Mouse (Mus musculus) heart, embryonic 15.5 days (tissue): Measurements from ENCODE around the gene Snw1. TPM values are rescaled to one million over a fixed set of nuclear protein-coding genes. Genes with fewer than 3 reads are reported as not detected.
"Not testable (repeated sequence)": the region's sequence is repeated elsewhere in the genome, so short reads cannot be mapped to it uniquely, and the experiment has no call there.

Source experiments
- ATAC-seq: fragments of 200-750 bp; cut with Nextera tagmentation; replicated peaks from 2 replicates; pipeline ENCODE4 v1.8.0; 2017; ENCODE audit warnings: low read depth, moderate TSS enrichment; ENCODE audit not compliant: insufficient number of reproducible peaks, insufficient read depth, low FRiP score
- H3K27ac ChIP-seq: fragments of 300-500 bp; sonication (generic); 2 replicates; pipeline ENCODE4 v1.5.1; 2015; ENCODE audit warnings: mild to moderate bottlenecking, inconsistent platforms
- H3K27me3 ChIP-seq: fragments of 300-500 bp; sonication (generic); 2 replicates; pipeline ENCODE4 v1.6.1; 2015; ENCODE audit warnings: inconsistent platforms
- H3K36me3 ChIP-seq: fragments of 300-500 bp; sonication (generic); 2 replicates; pipeline ENCODE4 v1.6.1; 2015; ENCODE audit warnings: mild to moderate bottlenecking, inconsistent platforms
- H3K4me1 ChIP-seq: fragments of 300-500 bp; sonication (generic); replicated peaks from 2 replicates; pipeline ENCODE4 v1.6.1; 2015; ENCODE audit warnings: inconsistent platforms
- H3K4me2 ChIP-seq: fragments of 300-500 bp; sonication (generic); 2 replicates; pipeline ENCODE4 v1.6.1; 2015; ENCODE audit warnings: inconsistent platforms, mild to moderate bottlenecking, moderate library complexity
- H3K4me3 ChIP-seq: fragments of 300-500 bp; sonication (generic); 2 replicates; pipeline ENCODE4 v1.5.1; 2015; ENCODE audit warnings: mild to moderate bottlenecking, inconsistent platforms
- H3K9ac ChIP-seq: fragments of 300-500 bp; sonication (generic); 2 replicates; pipeline ENCODE4 v1.6.1; 2015; ENCODE audit warnings: mild to moderate bottlenecking, inconsistent platforms
- H3K9me3 ChIP-seq: fragments of 300-500 bp; sonication (generic); replicated peaks from 2 replicates; pipeline ENCODE4 v1.6.1; 2016; ENCODE audit warnings: inconsistent platforms
- WGBS: fragments of 180-500 bp; shearing (Covaris S2); methylation state at CpG from one replicate; pipeline ENCODE4 v1.1.7; 2015; ENCODE audit warnings: mixed read lengths; 5-methylcytosine and 5-hydroxymethylcytosine counted together
- polyA plus RNA-seq: library from polyadenylated mRNA; unstranded; fragments of >200 nt; fragmentation: Nextera tagmentation; extraction: Ambion mirVana; gene quantifications from 2 replicates; pipeline ENCODE4 v1.2.1, GENCODE M21; 2015

Gene Snw1
- polyA plus RNA-seq: 71.0 and 75.3 TPM in 2 replicates

DNA sequence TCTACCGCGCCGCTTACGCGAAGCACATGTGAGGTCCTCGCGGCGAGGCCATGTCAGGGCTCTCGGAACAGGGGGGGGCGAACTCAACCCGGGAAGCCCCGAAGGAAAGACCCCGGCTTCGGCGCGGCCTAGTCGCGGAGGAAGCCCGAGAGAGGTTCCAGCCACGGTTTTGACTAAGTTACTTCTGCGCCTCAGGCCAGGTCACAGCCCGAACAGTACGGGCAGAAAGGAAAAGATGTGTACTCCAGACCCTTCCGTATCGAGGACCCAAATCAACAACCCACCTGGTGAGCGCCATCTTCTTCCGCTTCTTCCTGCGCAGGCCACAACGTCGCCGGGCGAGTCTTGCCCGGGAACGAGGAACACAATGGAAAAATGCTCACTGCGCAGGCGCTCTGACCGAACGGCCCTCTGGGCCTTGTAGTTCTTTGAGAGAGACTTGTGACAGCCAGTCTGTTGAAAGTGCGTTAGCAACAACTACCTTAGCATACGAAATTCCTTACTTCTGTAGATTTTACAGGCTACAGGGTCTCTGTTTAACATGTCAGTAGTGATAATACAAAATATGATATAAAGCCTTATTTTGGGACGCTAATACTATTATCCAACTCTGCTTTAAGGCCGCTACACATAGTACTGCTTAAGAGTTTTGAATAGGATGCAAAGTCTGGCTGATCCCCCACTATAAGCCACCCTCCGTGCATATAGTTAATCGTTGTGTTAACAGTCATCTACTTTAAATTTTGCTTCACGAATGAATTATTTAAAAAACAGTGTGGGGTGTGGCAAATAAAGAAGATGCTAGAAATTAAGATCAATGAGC, at the start of gene Snw1:
Gene Snw1, minus strand, starts transcription at position 311 of the 823 bp plus-strand sequence.
- peak within 1 kb of the TSS; percentile 89 for H3K9ac ChIP-seq
- H3K27ac ChIP-seq: peak within 1 kb of the TSS; percentile 83
- H3K4me2 ChIP-seq: peak within 1 kb of the TSS; percentile 74
- no peaks in the 10 kb centered on the region for H3K27me3 ChIP-seq
- peak; percentile 96 for ATAC-seq
- H3K9me3 ChIP-seq: no peaks in the 10 kb centered on the region
- peaks cover 14% of the 10 kb centered on the region for H3K36me3 ChIP-seq
- H3K4me1 ChIP-seq: peaks cover 10% of the 10 kb centered on the region
- 3% methylated on average over 45 of the region's 45 CpGs for WGBS
- peak within 1 kb of the TSS; percentile 77 for H3K4me3 ChIP-seq

DNA sequence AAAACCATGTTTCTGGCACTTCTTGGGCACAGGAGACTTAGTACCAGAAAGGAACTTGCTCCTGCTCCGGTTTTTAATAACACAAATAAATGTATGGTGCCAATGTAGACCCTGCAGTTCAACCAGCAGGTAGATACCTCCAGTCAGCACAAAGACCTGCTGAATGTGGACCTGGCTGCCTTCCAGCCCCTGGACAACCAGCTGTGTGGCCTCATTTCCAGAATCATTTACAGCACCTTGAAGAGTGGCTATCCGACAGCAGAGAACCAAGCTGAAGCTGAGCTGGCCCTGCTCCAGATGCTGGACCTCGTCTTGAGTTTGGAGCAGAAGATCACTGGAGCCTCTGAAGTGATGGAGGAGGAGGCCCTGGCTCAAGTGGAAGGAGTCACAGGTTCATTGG, 47.5 kb upstream of the Snw1 start:
- not testable (repeated sequence) for H3K9me3 ChIP-seq, H3K4me1 ChIP-seq, H3K27me3 ChIP-seq, H3K27ac ChIP-seq, H3K9ac ChIP-seq, H3K4me3 ChIP-seq, ATAC-seq, H3K36me3 ChIP-seq, H3K4me2 ChIP-seq
- WGBS: 68% methylated on average over 3 of the region's 3 CpGs

DNA sequence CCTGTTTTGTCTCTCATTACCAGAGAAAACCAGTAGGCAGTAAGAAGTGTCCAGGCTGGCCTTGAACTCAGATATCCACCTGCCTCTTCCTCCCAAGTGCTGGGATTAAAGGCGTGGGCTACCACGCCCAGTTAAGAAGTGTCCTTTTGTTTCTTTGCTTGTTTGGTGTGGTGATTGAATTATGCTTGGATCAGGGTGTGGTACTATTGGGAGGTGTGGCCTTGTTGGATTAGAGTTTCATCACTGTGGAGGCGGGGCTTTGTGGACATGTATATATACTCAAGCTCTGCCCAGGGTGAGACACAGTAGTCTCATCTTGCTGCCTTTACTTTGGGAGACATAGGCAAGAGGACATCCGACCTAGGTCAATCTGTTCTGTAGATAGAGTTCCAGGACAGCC, 41.9 kb upstream of the Snw1 start, which contains the start of gene Gm8300:
Gene Gm8300, plus strand, starts transcription at position 301 of the 400 bp plus-strand sequence.
- ATAC-seq: not testable (repeated sequence)
- WGBS: 79% methylated on average over 4 of the region's 4 CpGs

GRCm38 (mm10) chr12:87494421-87494820, 22.3 kb upstream of the Snw1 start, which contains the start of gene Gm5788:
Gm5788 (plus strand) TSS chr12:87494721.
- H3K36me3 ChIP-seq, H3K4me3 ChIP-seq, H3K4me1 ChIP-seq, H3K4me2 ChIP-seq, H3K9me3 ChIP-seq, ATAC-seq, H3K27ac ChIP-seq, H3K9ac ChIP-seq, H3K27me3 ChIP-seq: not testable (repeated sequence)
- 79% methylated on average over 3 of the region's 3 CpGs for WGBS

More for the DNA sequence above, 41.9 kb upstream of the Snw1 start, which contains the start of gene Gm8300:
- H3K4me3 ChIP-seq, H3K9me3 ChIP-seq, H3K27me3 ChIP-seq, H3K36me3 ChIP-seq, H3K9ac ChIP-seq, H3K4me2 ChIP-seq, H3K27ac ChIP-seq, H3K4me1 ChIP-seq: not testable (repeated sequence)

GRCm38 (mm10) chr12:87488683-87489082, 16.6 kb upstream of the Snw1 start:
- 40% methylated on average over 2 of the region's 2 CpGs for WGBS

DNA sequence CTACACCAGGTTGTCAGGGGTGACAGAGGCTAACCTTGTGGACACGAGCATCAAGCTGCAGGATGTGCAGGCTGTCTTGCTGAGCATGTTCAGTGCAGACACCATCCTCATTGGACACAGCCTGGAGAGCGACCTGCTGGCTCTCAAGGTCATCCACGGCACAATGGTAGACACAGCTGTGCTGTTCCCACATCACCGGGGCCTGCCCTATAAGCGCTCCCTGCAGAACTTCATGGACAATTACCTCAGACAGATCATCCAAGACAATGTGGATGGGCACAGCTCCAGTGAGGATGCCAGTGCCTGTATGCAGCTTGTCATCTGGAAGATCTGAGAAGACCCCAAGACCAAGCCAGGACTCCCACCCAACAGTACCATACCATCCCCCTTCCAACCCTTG, 10.4 kb upstream of the Snw1 start:
- not testable (repeated sequence) for H3K27ac ChIP-seq, H3K9me3 ChIP-seq, H3K4me1 ChIP-seq, ATAC-seq, H3K4me2 ChIP-seq, H3K4me3 ChIP-seq, H3K36me3 ChIP-seq, H3K27me3 ChIP-seq, H3K9ac ChIP-seq
- 82% methylated on average over 5 of the region's 5 CpGs for WGBS

More at GRCm38 (mm10) chr12:87488683-87489082, 16.6 kb upstream of the Snw1 start:
- H3K4me1 ChIP-seq, H3K27me3 ChIP-seq, H3K27ac ChIP-seq, H3K9ac ChIP-seq, H3K4me2 ChIP-seq, H3K36me3 ChIP-seq, ATAC-seq, H3K4me3 ChIP-seq, H3K9me3 ChIP-seq: not testable (repeated sequence)

DNA sequence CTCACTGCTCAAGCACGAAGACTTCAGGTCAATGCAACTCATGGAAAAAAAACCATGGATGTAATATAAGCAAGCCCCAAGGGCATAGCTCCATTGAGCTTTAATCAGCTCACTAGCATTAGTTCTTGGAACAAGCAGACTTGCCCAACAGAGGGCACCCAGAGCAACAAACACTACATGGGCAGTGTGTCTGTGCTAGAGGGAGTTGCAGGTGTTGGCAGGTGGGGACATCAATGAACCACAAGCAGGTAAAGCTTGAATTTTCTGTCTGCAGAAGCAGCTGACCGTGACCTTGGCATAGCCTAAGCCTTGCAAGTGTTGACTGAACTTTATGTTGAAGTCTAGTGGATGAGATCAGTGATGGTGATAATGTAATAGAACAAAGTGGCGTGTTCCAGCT, 2.7 kb upstream of the Snw1 start:
- H3K4me3 ChIP-seq: no peak overlapping the region
- no peaks in the 10 kb centered on the region for H3K27me3 ChIP-seq
- H3K4me2 ChIP-seq: no peak overlapping the region
- no peaks in the 10 kb centered on the region for H3K36me3 ChIP-seq
- H3K9ac ChIP-seq: no peak overlapping the region
- ATAC-seq: no peak
- peaks cover 10% of the 10 kb centered on the region for H3K4me1 ChIP-seq
- H3K9me3 ChIP-seq: no peaks in the 10 kb centered on the region
- 65% methylated on average over 3 of the region's 3 CpGs for WGBS
- H3K27ac ChIP-seq: no peak overlapping the region

DNA sequence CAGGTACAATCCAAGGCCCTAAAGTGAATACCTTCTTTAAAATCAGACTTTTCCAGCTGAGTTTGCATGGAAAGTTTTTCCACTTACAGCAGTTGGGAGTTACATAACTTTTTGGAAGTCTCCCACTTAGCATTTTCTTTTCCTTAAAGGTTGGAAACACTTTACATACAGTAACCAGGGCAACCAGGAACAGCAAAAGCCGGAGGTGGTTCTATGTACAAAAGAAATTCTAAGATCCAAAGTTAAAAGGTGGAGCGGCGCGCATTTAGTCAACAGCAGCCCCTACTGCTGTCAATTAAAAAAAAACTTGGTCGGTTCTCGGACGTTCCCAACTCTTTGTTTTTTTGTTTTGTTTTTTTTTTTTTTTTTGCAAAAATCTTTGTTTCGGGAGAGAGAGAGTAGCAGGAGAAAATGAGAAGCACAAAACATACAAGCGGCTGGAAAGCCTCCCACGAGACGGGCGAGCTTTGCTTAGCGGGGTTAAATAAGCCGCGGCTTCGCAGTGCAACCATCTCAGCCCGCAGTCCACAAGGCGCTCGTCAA, 582 bp downstream of the Snw1 start:
- ATAC-seq: no peak
- H3K27ac ChIP-seq: peak overlapping the region; percentile 83
- H3K9me3 ChIP-seq: no peaks in the 10 kb centered on the region
- peaks cover 16% of the 10 kb centered on the region for H3K36me3 ChIP-seq
- H3K27me3 ChIP-seq: no peaks in the 10 kb centered on the region
- H3K9ac ChIP-seq: peak overlapping the region; percentile 89
- under 1% methylated on average over 19 of the region's 19 CpGs for WGBS
- H3K4me2 ChIP-seq: peak overlapping the region; percentile 74
- H3K4me1 ChIP-seq: peaks cover 10% of the 10 kb centered on the region
- H3K4me3 ChIP-seq: peak overlapping the region; percentile 77

- Histone ChIP-seq H3K27ac (no peak overlapping the region), H3K4me1 (peaks cover 10% of the 10 kb centered on the region)
- WGBS: 55% methylated on average over 7 of the region's 7 CpGs
Measured at GRCm38 (mm10) chr12:87470263-87471136, 1.6 kb downstream of the Snw1 start.

DNA sequence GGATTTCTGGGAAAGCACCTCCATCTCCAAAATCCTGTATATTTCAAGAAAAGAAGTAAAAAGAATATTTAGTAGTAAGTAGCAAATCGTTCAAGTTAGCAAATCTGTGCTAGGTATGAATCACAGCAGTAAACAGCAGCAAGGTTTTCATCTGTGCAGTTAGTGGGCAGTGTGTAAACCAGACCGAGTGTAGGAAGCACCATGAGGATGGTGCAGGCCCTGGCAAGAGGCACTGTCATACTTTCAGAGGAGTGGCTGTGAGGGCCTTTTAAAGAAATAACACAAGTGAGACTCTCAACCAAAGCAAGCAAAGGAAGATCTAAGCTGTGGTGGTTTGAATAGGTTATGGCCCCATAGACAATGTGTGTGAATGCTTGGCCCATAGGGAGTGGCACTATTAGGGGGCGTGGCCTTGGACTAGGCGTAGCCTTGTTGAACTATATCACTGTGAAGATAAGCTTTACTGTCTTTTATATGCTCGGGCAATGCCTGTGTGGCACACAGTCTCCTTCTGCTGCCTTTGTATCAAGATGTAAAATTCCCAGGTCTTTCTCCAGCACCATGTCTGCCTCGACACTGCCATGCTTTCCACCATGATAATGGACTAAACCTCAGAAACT, 7.3 kb downstream of the Snw1 start:
- Histone ChIP-seq H3K36me3 (peaks cover 72% of the 10 kb centered on the region), H3K9ac (no peak overlapping the region), H3K4me2 (no peak overlapping the region), H3K27me3 (no peaks in the 10 kb centered on the region), H3K4me3 (no peak overlapping the region), H3K4me1 (no peaks in the 10 kb centered on the region), H3K27ac (no peak overlapping the region), H3K9me3 (no peaks in the 10 kb centered on the region)
- WGBS: 79% methylated on average over 6 of the region's 6 CpGs
- ATAC-seq: no peak

More at GRCm38 (mm10) chr12:87470263-87471136, 1.6 kb downstream of the Snw1 start:
- Histone ChIP-seq H3K9ac (0 out of 2 replicates have a peak overlapping the region, but pooled peaks have one; percentile 89), H3K36me3 (peaks cover 21% of the 10 kb centered on the region), H3K9me3 (no peaks in the 10 kb centered on the region), H3K4me3 (peak overlapping the region; percentile 77), H3K4me2 (peak overlapping the region; percentile 74), H3K27me3 (no peaks in the 10 kb centered on the region)
- ATAC-seq: no peak
